ENCODE assay signal across 18 mouse cellular contexts in the genomic region with DNA sequence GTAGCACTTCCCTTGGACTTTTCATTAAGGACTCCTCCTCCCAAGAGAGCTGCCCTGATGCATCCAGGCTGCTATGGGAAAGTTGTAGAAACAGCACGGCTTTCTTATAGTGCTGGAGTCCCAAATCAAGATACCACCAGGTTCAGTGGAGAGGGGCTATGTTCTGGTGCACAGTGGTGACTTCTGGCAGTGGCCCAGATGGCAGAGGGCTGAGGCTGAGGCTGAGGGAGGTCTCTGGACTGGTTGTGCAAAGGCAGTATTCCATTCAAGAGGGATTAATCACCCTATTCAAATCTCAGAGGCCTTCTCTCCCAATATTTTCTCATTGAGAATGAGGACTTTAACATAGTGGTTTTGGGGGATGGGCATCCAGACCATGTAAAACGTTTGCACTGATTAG.
"Had no signal": no experiment of that assay in that cellular context is flagged by ENCODE, and none has a peak within 500 bp of the region (broad histone marks: within the 10 kb centered on the region; RNA-seq: fewer than 3 reads in every experiment).

No protein-coding gene starts in this region.

- H3K4me2 ChIP-seq: lung, embryonic 14.5 days; midbrain, embryonic 12.5 days; midbrain, embryonic 15.5 days; neural tube, embryonic 13.5 days; neural tube, embryonic 15.5 days had no signal

- DNase-seq: lung, adult 18-20 months; lung, embryonic 14.5 days; lung, postnatal 10 days; lung, postnatal 4 days; retina, postnatal 1 day; right cerebral cortex, adult 18-20 months; right cerebral cortex, postnatal 25 days; right cerebral cortex, postnatal 4 days; spleen, adult 18-20 months; thymus, adult 18-20 months; thymus, postnatal 14 days; thymus, postnatal 36 days had no signal

- H3K27ac ChIP-seq: liver, embryonic 14.5 days; midbrain, embryonic 12.5 days; midbrain, embryonic 15.5 days; neural tube, embryonic 13.5 days; neural tube, embryonic 15.5 days had no signal

- H3K27me3 ChIP-seq: midbrain, embryonic 12.5 days; midbrain, embryonic 15.5 days; neural tube, embryonic 13.5 days; neural tube, embryonic 15.5 days had no signal

- H3K9me3 ChIP-seq: midbrain, embryonic 12.5 days; midbrain, embryonic 15.5 days; neural tube, embryonic 13.5 days; neural tube, embryonic 15.5 days had no signal

- H3K36me3 ChIP-seq: midbrain, embryonic 12.5 days; midbrain, embryonic 15.5 days; neural tube, embryonic 13.5 days; neural tube, embryonic 15.5 days had no signal

- H3K4me3 ChIP-seq: midbrain, embryonic 12.5 days; midbrain, embryonic 15.5 days; myocyte; neural tube, embryonic 13.5 days; neural tube, embryonic 15.5 days had no signal

- ATAC-seq: midbrain, embryonic 15.5 days had no signal

- H3K9ac ChIP-seq: liver, embryonic 14.5 days; lung, embryonic 14.5 days; midbrain, embryonic 12.5 days; midbrain, embryonic 15.5 days; neural tube, embryonic 13.5 days; neural tube, embryonic 15.5 days had no signal
